Mouse (Mus musculus) forebrain, embryonic 15.5 days (tissue): ENCODE results near the gene Col25a1. TPM values are rescaled to one million over a fixed set of nuclear protein-coding genes. Genes with fewer than 3 reads are reported as not detected.

Source experiments
- ATAC-seq: fragments of 200-750 bp; cut with Nextera tagmentation; replicated peaks from 2 replicates; pipeline ENCODE4 v1.8.0; 2017; ENCODE audit warnings: mild to moderate bottlenecking, moderate TSS enrichment, moderate library complexity
- H3K27ac ChIP-seq: fragments of 300-500 bp; sonication (generic); replicated peaks from 2 replicates; pipeline ENCODE4 v1.5.1; 2015; ENCODE audit warnings: mild to moderate bottlenecking, inconsistent platforms
- H3K27me3 ChIP-seq: fragments of 300-500 bp; sonication (generic); 2 replicates; pipeline ENCODE4 v1.6.1; 2015; ENCODE audit warnings: inconsistent platforms
- H3K36me3 ChIP-seq: fragments of 300-500 bp; sonication (generic); 2 replicates; pipeline ENCODE4 v1.6.1; 2015; ENCODE audit warnings: mild to moderate bottlenecking, inconsistent platforms
- H3K4me1 ChIP-seq: fragments of 300-500 bp; sonication (generic); 2 replicates; pipeline ENCODE4 v1.6.1; 2015; ENCODE audit warnings: inconsistent platforms
- H3K4me2 ChIP-seq: fragments of 300-500 bp; sonication (generic); replicated peaks from 2 replicates; pipeline ENCODE4 v1.6.1; 2015; ENCODE audit warnings: mild to moderate bottlenecking, inconsistent platforms
- H3K4me3 ChIP-seq: fragments of 300-500 bp; sonication (generic); 2 replicates; pipeline ENCODE4 v1.5.1; 2015; ENCODE audit warnings: mild to moderate bottlenecking, inconsistent platforms
- H3K9ac ChIP-seq: fragments of 300-500 bp; sonication (generic); replicated peaks from 2 replicates; pipeline ENCODE4 v1.6.1; 2015; ENCODE audit warnings: mild to moderate bottlenecking, inconsistent platforms
- H3K9me3 ChIP-seq: fragments of 300-500 bp; sonication (generic); 2 replicates; pipeline ENCODE4 v1.6.1; 2016; ENCODE audit warnings: inconsistent platforms
- WGBS: fragments of 180-500 bp; shearing (Covaris S2); methylation state at CpG from one replicate; pipeline ENCODE4 v1.1.7; 2015; ENCODE audit warnings: mixed read lengths; 5-methylcytosine and 5-hydroxymethylcytosine counted together
- polyA plus RNA-seq: library from polyadenylated mRNA; unstranded; fragments of >200 nt; fragmentation: Nextera tagmentation; extraction: Ambion mirVana; gene quantifications from 2 replicates; pipeline ENCODE4 v1.2.1, GENCODE M21; 2015

Gene Col25a1
- polyA plus RNA-seq, 1 experiment from 2014 or later, result 3.8 TPM

DNA sequence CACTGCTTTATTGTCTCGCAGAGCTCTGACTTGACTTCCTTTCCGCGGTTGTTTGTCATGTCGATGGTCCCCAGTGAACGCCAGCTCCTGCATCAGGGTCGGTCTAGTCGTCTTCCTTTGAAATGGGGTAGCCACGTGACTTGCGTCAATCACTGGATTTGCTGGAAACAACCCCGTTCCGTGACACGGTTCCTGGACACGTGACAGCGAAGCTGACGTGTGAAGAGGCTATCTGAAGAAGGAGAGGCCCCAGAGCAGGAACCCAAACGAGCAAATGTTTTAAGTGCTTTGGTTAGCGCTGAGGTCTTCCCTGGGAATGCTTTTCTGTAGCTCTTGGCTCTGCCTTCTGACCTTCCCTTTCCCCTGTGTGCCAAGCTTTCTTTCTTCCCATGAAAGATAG, 41.5 kb downstream of the Col25a1 start:
- ATAC-seq, result no peak
- Histone ChIP-seq H3K4me1 (no peaks in the 10 kb centered on the region), H3K36me3 (no peaks in the 10 kb centered on the region), H3K27ac (no peak overlapping the region), H3K9ac (no peak overlapping the region), H3K4me2 (no peak overlapping the region), H3K4me3 (no peak overlapping the region), H3K27me3 (no peaks in the 10 kb centered on the region), H3K9me3 (no peaks in the 10 kb centered on the region)
- WGBS, result 82% methylated on average over 17 of the region's 17 CpGs

DNA sequence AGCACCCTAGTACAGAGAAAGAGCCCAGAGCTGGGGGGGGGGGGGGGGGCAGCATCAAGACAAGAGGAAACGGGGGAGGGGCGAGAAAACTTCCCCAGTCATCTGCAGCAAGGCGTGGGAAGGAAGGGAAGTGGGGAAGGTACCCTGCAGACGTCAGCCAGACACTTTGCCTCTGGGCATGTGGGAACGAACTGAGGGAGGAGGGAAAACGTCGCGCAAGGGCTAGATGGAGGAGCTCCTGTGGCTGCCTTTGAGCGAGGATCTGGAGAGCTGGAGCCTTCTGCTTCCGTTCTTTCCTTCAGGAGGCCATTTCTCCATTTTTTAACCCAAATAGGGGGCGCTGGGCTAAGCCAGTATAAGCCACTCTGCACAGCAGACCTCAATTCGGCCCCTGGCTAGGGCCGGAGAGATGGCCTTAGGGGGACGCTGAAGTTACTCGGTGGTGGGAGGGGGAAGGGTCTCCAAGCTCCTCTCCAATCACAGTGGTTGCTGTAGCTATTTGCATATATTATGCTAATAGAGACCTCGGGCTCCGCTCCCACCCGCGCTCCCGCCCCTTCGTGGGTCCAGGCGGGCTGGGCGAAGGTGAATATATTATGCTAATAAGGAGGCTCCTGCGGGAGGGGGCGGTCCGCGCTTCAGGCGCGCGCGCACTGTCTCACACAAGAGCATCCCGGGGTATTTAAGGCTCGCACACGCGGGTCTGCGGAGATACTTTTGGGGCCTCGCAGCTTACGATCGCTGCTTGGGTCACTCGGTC, 49.1 kb downstream of the Col25a1 start:
- Histone ChIP-seq H3K36me3 (no peaks in the 10 kb centered on the region), H3K9me3 (no peaks in the 10 kb centered on the region), H3K4me2 (peak overlapping the region; percentile 98), H3K9ac (peak overlapping the region; percentile 50), H3K4me1 (peaks cover 18% of the 10 kb centered on the region), H3K27ac (peak overlapping the region; percentile 52), H3K27me3 (0 out of 2 replicates have a peak, but pooled peaks cover 6% of the 10 kb centered on the region), H3K4me3 (peak overlapping the region; percentile 51)
- WGBS, result under 1% methylated on average over 39 of the region's 40 CpGs
- peak; percentile 96 for ATAC-seq

DNA sequence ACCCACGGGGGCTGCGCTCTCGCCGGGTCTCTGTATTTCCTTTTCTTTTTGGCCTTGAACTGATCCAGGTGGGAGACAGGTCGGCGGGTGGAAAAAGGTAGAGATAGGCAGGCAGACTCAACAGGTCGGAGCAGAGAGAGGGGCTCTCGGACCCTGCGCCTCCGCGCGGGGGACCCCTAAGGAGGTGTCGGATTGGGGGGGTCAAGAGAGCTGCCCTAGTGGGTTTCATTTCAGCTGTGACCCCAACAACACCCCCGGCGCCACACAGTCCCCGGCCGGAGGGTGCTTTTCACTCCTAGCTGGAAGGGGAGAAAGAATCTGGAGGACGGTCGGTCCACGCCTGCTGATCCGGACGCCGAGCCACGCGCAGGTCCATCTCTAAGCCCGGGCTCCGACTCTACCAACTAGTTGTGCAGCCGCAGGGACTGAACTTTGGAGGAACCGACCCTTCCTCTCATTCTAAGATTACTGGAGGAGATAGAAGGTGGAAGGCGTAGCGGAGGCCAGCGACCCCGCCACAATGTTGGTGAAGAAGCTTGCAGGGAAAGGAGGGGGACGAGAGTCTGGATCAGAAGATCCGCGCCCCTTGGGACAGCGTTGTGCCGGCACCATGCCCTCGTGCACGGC, 49.8 kb downstream of the Col25a1 start:
- no peak overlapping the region for H3K27ac ChIP-seq
- peak; percentile 49 for ATAC-seq
- H3K9me3 ChIP-seq, result no peaks in the 10 kb centered on the region
- 0 out of 2 replicates have a peak, but pooled peaks cover 6% of the 10 kb centered on the region for H3K27me3 ChIP-seq
- peak overlapping the region; percentile 51 for H3K4me3 ChIP-seq
- under 1% methylated on average over 40 of the region's 40 CpGs for WGBS
- peaks cover 18% of the 10 kb centered on the region for H3K4me1 ChIP-seq
- peak overlapping the region; percentile 98 for H3K4me2 ChIP-seq
- peak overlapping the region; percentile 50 for H3K9ac ChIP-seq
- H3K36me3 ChIP-seq, result no peaks in the 10 kb centered on the region

DNA sequence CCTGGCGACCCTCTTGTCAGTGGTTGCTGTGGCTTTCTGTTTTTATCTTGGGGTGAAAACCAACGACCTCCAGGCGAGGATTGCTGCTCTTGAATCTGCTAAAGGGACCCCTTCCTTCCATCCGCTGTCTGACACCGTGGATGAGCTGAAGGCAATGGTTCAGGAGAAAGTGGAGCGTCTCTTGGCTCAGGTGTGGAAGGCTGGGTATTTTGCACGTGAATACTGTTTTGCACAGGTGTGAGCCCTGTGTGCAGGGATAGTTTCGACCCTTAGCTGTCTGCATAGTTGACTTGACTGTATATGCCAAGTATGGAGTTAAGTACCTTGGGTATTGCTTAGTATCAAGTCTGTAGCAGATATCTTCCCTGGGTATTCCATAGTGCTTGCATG, 50.3 kb downstream of the Col25a1 start:
- 24% methylated on average over 8 of the region's 8 CpGs for WGBS
- H3K9ac ChIP-seq, result peak overlapping the region; percentile 50; the same call in 1 of the 2 replicates

DNA sequence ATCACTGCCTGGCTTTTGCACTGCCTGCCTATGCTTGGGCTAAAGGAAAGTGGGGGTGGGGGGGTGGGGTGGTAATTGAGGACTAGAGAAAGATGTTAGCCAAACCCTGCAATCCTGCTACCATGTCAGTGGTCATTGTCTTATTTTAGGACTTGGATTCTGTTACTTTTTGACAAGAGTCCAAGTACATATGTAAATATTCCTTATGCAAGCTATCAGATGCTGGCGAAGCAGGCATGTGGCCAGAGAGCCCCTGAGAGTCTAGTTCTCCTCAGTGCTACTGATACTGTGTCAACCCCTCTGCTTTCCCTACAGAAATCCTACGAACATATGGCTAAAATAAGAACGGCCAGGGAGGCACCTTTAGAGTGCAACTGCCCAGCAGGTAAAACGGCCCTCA, 51.1 kb downstream of the Col25a1 start:
- WGBS, result 72% methylated on average over 4 of the region's 4 CpGs
- no peak overlapping the region for H3K27ac ChIP-seq
- H3K4me3 ChIP-seq, result no peak overlapping the region
- H3K27me3 ChIP-seq, result 0 out of 2 replicates have a peak, but pooled peaks cover 6% of the 10 kb centered on the region
- H3K4me2 ChIP-seq, result no peak overlapping the region
- no peaks in the 10 kb centered on the region for H3K9me3 ChIP-seq
- ATAC-seq, result no peak
- H3K36me3 ChIP-seq, result no peaks in the 10 kb centered on the region
- H3K9ac ChIP-seq, result no peak overlapping the region
- H3K4me1 ChIP-seq, result peaks cover 18% of the 10 kb centered on the region

More for the DNA sequence above, 50.3 kb downstream of the Col25a1 start:
- H3K4me1 ChIP-seq, result peaks cover 18% of the 10 kb centered on the region
- H3K36me3 ChIP-seq, result no peaks in the 10 kb centered on the region
- H3K4me3 ChIP-seq, result peak overlapping the region; percentile 51
- no peak overlapping the region for H3K27ac ChIP-seq
- ATAC-seq, result no peak
- H3K27me3 ChIP-seq, result 0 out of 2 replicates have a peak, but pooled peaks cover 6% of the 10 kb centered on the region
- H3K4me2 ChIP-seq, result peak overlapping the region; percentile 98
- H3K9me3 ChIP-seq, result no peaks in the 10 kb centered on the region

DNA sequence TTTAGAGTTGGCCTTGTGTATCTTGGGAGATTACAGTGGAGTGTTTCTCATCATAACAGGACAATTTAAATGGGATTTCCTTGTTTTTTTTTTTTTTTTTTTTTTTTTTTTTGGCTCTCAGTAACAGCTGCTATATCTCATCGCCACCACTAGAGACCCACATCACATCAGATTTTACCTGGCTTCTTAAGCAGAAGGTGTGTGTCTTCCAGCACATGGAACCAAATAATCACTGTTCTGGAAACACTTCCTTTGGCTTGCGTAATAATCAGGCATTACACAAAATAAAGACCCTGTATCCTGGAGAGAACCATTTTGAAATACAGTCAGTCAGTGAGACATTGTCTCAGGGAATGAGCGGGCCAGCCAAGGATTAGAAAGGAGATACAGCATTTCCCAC, 53.8 kb downstream of the Col25a1 start:
- no peak for ATAC-seq
- no peak overlapping the region for H3K9ac ChIP-seq
- no peak overlapping the region for H3K4me3 ChIP-seq
- no peak overlapping the region for H3K27ac ChIP-seq
- no peaks in the 10 kb centered on the region for H3K9me3 ChIP-seq
- 0 out of 2 replicates have a peak, but pooled peaks cover 6% of the 10 kb centered on the region for H3K27me3 ChIP-seq
- peaks cover 12% of the 10 kb centered on the region for H3K4me1 ChIP-seq
- H3K4me2 ChIP-seq, result no peak overlapping the region
- H3K36me3 ChIP-seq, result no peaks in the 10 kb centered on the region
- whole genome bisulfite sequencing, result 45% methylated on average over 3 of the region's 3 CpGs

DNA sequence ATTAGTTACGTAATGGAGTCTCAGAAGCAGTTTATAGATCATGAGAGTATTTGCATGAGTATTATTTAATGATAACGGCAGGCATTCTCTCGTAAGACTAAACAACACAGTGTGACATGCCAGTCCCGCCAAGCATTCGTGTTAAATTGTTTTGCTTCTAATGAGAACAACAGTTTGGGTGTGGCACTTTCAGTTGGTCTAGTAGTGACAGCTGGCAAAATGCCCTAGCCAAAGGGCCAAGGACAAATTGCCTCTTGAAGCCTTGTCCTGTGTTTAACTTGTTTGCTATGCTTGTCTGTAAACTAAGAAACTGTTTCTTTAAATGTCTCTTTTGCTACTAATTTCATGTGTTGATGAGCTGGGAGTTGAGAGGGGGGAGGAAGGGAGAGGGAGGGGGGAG, 56.3 kb downstream of the Col25a1 start:
- Histone ChIP-seq H3K4me2 (no peak overlapping the region), H3K36me3 (no peaks in the 10 kb centered on the region), H3K9me3 (no peaks in the 10 kb centered on the region), H3K27me3 (no peaks in the 10 kb centered on the region), H3K9ac (no peak overlapping the region), H3K4me1 (no peaks in the 10 kb centered on the region), H3K27ac (no peak overlapping the region), H3K4me3 (no peak overlapping the region)
- WGBS, result 63% methylated on average over 5 of the region's 5 CpGs
- no peak for ATAC-seq

DNA sequence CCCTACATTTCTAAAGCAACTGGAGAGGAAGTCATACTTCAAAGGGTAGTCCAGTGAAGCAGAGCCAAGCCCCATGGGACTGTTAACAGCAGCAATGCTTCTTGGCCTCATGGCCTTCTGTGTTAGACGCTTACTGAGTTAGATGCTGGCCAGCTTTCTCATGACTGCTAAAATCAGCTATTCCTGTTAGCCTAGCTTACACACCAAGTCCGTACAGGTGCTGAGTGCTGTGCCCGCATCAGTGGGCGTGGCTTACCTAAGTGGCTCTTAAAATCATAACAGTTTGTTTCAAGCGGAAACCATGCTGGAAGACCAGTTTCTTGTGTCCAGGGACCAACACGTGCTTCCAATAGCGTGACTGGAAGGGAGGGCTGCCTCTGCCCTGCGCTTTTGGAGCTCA, 62.1 kb downstream of the Col25a1 start:
- 87% methylated on average over 8 of the region's 8 CpGs for WGBS
- H3K4me2 ChIP-seq, result no peak overlapping the region
- H3K9me3 ChIP-seq, result no peaks in the 10 kb centered on the region
- H3K36me3 ChIP-seq, result no peaks in the 10 kb centered on the region
- no peak overlapping the region for H3K9ac ChIP-seq
- no peaks in the 10 kb centered on the region for H3K27me3 ChIP-seq
- no peak for ATAC-seq
- H3K4me3 ChIP-seq, result no peak overlapping the region
- H3K27ac ChIP-seq, result no peak overlapping the region
- H3K4me1 ChIP-seq, result no peaks in the 10 kb centered on the region

DNA sequence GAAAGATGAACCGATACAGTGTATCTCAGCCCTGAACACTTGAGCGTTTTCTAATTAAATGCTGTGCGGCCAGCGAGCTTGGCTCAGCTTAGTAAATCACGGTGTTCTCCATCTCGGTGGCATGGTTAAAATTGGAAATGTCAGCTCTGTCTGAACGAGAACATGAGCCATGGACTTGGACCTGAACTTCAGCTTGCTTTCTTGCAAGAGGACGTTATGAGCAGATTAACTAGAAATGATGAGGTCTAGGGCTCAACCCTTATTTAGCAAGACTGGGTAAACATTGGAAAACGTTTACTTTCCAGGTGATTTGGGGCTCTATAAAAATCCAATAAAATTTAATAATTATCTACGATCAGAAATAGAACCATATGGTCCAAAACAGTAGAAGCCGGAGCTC, 83.3 kb downstream of the Col25a1 start:
- no peak overlapping the region for H3K4me3 ChIP-seq
- WGBS, result 85% methylated on average over 11 of the region's 11 CpGs
- ATAC-seq, result no peak
- H3K27ac ChIP-seq, result no peak overlapping the region
- no peaks in the 10 kb centered on the region for H3K4me1 ChIP-seq
- no peaks in the 10 kb centered on the region for H3K9me3 ChIP-seq
- H3K9ac ChIP-seq, result no peak overlapping the region
- no peak overlapping the region for H3K4me2 ChIP-seq
- H3K36me3 ChIP-seq, result no peaks in the 10 kb centered on the region
- no peaks in the 10 kb centered on the region for H3K27me3 ChIP-seq

DNA sequence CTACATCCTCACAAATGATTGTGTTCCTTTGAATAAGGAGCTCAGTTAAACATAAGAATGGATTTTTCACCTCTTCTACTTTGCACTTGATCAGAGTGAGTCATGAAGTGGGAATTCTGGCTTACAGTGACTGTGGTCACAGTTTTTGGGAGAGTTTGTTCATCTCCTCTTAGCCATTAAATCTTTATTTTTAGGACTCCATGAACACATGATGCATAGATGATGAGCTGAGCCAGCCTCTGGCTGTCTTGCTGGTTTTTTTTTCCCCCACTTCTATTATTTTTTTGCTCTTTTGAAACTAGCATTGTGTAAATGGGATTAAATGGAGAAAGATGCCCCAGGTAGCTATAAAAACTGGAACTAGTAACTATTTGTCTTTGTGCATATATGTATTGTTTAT, 84.8 kb downstream of the Col25a1 start:
- no peaks in the 10 kb centered on the region for H3K9me3 ChIP-seq
- no peaks in the 10 kb centered on the region for H3K4me1 ChIP-seq
- H3K9ac ChIP-seq, result no peak overlapping the region
- H3K27ac ChIP-seq, result no peak overlapping the region
- H3K4me2 ChIP-seq, result no peak overlapping the region
- no peaks in the 10 kb centered on the region for H3K27me3 ChIP-seq
- H3K36me3 ChIP-seq, result no peaks in the 10 kb centered on the region
- no peak for ATAC-seq
- no peak overlapping the region for H3K4me3 ChIP-seq

DNA sequence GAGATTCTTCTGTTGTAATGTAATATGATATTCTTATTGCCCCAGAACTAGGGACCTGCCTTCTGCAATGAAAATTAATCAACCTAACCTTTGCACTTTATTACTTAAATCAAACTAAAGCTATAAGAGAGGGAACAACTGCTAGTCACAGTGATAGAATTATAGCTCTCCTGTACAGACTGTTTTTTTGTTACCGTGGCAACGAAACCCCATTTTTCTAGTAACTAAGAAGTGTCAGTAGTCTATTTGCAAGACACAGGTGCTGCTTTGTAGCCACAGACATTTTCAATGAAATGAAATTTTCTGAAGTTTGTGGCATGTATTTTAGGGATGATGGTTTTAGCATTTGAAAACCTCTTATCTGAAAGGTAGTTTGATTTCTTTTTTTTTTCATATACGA, 85.3 kb downstream of the Col25a1 start:
- no peaks in the 10 kb centered on the region for H3K27me3 ChIP-seq
- no peaks in the 10 kb centered on the region for H3K4me1 ChIP-seq
- no peaks in the 10 kb centered on the region for H3K36me3 ChIP-seq
- H3K9ac ChIP-seq, result no peak overlapping the region
- H3K27ac ChIP-seq, result no peak overlapping the region
- no peak overlapping the region for H3K4me3 ChIP-seq
- WGBS, result 90% methylated on average over 3 of the region's 3 CpGs
- no peak for ATAC-seq
- H3K9me3 ChIP-seq, result no peaks in the 10 kb centered on the region
- H3K4me2 ChIP-seq, result no peak overlapping the region

DNA sequence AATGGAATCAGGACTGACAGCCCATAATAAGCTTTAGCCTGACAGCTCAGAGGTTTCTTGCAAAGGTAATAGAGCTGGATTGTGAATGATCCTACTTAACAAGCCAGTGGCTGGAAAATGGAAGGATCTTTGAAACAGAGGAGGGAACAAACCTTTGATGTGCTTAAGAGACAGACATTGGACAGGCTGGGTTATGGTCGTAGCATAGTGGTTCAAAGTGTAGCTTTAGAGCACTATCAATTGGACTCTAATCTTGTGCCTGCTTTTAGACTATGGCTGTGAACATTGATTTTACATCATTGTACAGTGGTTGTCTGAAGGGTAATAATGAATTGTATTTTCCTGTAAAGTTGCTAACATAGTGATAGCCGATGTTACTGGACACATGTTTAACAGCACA, 86.4 kb downstream of the Col25a1 start:
- Histone ChIP-seq H3K4me1 (no peaks in the 10 kb centered on the region), H3K4me2 (no peak overlapping the region), H3K9ac (no peak overlapping the region), H3K4me3 (no peak overlapping the region), H3K27me3 (no peaks in the 10 kb centered on the region), H3K9me3 (no peaks in the 10 kb centered on the region), H3K27ac (no peak overlapping the region), H3K36me3 (no peaks in the 10 kb centered on the region)
- ATAC-seq, result no peak
- 82% methylated on average over 2 of the region's 2 CpGs for WGBS
